Mouse (Mus musculus): Measurements from ENCODE around the gene Naa20.
"Not testable (repeated sequence)": the region's sequence is repeated elsewhere in the genome, so short reads cannot be mapped to it uniquely, and the experiment has no call there.

Gene Naa20

DNA sequence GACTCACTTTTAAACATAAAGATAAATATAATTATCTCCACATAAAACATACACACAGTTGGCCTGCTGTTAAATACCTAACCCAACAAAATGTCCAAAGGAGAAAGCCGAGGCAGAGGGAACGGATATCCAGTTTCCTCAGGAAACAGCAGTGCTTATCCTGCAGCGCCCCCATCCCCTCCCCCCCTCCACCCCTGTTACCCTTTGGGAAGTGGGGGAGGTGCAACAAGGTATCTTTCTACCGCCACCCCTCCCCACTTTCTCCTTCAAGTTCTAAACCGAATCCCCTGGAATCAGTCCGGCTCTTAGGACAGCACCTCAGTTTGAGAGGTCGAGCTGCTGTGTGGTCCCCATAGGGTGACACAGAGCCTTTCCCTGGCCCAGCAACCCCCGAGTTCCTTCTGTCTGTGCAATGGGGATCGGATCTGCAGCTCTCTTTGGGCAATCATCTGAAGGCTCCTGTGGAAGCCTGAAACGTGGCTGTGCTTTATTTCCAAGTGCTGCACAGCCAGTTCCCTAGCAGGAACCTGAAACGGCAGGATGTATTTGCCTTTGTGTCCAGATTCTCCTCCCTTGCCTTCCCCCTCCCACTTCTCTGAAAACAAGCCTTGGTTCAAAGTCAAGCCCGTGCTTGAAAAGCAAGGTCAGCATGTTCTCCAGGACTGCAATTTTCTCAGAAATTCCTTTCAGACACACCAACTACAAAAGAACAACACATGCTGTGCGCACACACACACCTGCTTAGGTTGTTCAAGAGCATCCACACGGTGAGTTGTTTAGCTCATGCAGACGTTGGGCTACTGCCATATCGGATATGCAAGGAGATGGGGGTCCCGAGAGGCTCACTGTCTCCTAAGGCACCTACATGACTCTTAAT, 17.6 kb upstream of the Naa20 start:
- no peak for DNase-seq (ENCODE audit: extremely low read depth, low read depth, low spot score)

DNA sequence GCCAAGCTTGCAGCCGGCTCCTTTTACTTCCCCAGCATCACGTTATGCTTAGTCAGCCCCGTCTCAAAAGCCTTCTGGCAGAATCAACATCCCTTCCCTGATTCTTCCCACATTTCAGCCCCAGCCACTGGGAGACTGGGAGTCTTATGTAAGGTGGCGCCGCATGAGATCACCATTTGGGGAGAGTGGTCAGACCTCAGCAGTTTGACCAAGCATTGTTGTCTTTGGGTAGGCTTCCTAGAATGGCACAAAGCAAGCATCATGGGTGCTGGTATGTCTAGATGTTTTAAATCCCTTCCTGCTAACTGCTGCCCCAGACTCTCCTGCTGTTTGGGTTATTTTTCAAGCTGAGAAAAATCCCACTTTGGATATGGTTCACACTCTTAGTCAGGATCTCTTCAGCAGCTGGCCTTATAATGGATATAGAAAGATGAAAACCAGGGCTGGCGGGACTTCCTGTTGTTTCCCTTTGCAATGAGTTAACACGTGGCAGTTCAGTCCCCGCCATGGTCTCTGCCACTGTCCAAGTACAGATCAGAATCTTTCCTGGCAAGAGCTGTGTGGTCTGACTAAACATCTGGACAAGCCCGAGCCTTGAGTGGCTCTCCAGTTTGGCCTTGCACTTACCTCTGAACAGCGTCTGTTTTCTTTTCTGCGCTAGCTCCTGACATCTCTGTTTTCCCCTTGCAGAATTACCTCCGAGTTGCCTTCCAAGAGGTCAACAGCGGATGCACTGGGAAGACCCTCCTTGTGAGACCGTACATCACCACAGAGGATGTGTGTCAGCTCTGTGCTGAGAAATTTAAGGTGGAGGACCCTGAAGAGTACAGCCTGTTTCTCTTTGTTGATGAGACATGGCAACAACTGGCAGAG, 16.8 kb upstream of the Naa20 start:
- no peak for DNase-seq (ENCODE audit: extremely low read depth, low read depth, low spot score)

DNA sequence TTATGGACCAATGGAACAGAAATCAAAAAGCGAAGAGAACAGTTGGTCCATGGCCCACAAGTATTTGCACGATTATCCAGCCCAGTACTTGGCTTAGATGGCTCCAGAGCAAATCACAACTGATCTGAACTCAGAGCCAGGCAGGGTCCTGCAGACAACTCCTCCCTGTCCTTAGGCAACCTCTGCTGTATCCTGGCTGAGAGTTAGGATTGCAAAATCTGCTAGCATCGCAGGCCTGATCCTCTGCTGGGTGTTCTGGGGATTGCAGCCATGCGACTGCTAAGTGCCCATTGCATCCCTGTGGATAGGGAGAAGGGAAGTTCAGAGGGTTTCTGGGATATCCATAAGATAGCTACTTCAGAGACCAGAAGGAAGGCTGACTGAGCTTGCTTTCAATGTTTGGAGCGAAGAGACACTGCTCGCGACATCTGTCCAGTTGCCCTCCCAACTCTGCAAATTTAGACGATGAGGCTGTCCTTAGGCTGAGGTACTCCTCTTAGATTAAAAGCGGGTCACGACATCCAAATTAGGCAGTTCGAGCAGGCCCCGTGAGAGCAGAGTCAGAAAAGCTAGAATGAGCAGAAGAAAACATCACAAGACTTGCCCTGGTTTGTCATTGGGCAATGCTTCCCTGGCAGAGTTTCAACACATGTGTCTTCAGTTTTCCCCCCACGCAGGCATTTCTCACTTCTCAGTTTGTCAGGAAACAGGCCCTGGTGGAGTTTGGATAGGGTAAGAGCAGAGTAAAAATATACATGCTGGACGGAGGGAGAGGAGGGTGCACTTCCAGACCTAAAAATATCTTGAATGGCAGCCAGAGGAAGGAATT, 13.7 kb upstream of the Naa20 start:
- peak; percentile 81 for DNase-seq (ENCODE audit: extremely low read depth, low read depth, low spot score)

DNA sequence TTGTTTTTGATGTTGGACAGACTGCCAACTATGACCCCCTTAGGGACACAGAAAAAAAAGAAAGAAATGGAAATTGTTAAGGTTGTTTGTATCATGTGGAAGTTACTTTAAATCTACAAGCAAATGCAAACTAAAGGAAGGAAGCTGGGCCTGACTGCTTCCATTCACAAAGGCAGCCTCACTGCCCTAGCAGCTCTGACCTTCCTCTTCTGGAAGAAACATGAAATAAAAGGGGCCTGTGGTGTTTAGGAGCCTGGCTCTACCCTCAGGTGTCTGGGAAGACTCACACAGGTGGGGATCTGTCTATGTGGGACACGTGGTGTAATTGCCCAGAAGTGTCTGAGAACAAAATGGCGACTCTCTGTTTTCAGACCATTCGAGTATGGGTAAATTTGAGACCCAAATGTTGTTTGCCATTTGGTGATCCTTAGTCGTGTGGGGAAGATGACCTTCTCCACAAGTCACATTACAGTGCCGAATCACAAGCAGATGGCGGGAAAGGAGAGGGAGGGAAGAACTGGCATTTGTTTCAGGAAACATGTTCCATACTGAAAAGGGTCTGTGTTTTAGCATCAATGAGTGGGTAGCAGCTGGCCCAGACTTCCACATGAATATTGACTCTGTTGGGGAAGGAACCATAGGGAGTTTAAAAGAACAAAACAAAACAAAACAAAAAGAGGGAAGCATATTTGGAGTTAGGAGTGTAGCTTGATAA, 13.0 kb upstream of the Naa20 start:
- no peak for DNase-seq (ENCODE audit: extremely low read depth, low read depth, low spot score)

DNA sequence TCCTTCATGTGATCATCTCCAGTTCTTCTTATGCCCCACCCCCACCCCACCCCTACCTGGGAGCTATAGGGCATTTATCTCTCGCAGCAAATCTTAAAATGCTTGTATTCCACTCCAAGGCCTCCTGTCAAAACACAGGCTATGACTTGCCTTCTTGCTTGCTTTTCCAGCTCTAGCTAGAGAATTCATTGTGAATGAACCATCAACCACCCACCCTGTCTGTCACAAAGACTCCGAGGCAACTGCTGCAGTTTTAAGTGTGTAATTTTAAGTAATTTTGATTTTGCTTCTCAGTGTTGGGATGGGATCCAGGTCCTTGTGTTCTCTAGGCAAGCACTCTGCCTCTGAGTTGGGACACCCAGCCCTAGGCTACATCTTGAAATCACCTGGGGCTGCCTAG, 11.3 kb upstream of the Naa20 start:
- no peak for DNase-seq (ENCODE audit: extremely low read depth, low read depth, low spot score)

DNA sequence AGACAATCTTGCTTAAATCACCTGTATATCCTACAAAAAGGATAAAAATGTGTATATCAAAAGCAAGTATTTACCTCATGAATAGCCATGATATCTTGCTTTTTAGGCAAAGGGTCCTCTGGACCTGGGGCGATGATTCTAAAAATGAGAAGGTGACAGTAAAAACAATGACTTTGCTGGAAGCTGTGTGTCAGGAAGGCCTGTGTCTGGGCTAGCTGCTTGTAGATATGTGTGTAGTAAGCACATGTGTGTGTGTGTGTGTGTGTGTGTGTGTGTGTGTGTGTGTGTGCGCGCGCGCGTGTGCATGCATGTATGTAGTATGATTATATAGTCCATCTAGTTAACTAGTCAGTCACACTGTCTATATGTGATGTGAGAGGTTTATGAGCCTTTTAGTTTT, 8.1 kb upstream of the Naa20 start:
- DNase-seq (ENCODE audit: extremely low read depth, low read depth, low spot score), result no peak

DNA sequence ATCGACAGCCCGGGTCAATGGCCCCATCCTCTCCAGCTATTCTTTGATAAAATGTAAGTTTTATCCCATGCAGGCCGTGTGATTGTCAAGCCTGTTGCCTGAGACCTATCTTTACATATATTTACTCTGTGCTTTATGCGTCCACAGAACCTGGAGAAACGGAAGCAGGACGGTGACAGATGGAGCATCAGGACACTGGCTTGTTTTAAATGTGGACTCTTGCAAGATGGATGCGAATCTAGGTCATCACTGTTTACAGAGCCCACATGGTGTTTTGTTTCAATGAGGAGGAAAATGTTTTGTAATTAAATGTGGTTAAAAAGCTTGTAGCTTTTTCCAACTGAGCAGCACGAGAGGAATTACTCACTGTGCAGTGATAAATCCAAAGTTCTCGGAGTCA, 3.8 kb upstream of the Naa20 start:
- no peak for DNase-seq (ENCODE audit: extremely low read depth, low read depth, low spot score)

DNA sequence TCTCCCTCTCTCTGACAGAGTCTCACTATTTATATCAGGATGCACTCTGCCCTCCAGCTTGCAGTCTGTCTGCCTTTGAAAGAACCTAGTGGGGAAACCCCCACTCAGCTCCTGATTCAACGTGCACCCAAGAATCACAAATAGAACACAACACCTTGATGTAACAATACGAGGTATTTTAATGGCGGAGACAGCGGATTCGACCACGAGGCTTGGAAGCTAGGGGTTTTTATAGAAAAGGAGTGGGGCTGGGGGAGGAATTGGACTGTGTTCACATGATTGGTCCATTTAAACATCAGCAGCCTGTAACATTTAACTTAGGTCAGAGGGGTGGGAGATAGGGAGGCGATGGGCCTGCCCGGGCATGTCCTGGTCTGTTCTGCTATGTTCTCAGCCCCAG, 1.6 kb upstream of the Naa20 start:
- DNase-seq (ENCODE audit: extremely low read depth, low read depth, low spot score), result not testable (repeated sequence)

DNA sequence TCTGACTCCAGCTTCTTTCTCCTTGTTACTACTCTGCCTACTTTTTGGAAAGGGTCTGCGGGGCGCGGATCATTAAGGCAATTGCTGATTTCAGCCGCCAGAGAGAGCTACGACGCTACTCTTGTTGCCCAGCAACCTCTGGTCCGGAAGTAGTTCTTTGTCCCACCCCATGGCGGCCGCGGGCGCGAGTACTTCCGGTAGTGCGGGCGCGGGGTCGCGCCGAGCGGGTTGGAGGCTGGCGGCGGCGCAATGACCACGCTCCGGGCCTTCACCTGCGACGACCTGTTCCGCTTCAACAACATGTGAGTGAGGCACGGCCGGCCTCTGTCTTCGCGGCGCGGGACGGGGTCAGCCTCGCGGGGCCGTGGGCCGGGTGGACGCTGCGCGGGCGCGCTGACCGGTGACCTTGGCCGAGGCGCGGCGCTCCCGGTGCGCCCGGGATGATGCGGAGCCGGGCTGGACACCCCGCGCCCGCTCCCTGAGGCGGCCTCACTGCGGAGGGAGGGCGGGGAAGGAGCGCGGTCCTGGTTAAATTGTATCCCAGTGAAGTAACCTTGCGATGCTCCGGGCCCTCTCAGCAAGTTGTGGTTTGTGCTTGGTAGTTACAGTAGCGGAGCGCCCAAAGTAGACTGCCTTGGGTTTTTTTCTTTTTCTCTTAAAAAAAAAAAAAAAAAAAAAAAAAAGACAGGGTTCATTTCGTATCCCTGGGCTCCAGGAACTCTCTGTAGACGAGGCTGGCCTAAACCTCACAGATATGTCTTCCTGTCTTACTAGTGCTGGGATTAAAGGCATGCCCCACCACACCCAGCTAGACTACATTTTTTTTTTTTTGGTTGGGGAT, 1.4 kb downstream of the Naa20 start:
- no peak for DNase-seq (ENCODE audit: extremely low read depth, low read depth, low spot score)

DNA sequence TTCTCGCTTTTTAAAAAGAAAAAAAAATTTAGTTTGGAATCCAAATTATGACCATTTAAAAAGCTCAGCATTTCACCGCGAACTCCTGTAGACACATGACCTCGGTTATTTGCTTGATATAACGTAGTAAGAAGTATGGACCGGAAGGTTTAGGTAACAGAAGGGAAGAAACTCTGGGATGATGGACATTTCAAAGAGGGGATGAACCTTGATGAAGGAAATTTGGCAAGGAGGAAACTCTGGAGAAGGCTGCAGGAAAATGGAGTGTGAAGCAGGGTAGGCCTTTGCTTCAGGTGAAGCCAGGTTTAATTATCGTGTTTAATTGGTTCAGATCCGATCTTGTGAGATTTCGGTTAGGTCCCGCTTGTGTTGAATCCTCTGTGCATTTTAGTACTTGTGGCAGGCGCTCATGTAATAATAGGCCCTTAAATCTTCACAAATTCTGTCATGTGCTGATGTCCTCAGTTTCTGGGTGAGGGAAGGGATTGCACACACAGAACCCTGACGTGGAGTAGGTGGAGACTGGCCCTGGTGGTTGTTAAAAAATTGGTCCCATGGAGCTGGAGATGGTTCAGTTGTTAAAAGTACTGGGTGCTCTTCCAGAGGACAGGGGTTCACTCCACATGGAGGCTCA, 2.2 kb downstream of the Naa20 start:
- no peak for DNase-seq (ENCODE audit: extremely low read depth, low read depth, low spot score)

DNA sequence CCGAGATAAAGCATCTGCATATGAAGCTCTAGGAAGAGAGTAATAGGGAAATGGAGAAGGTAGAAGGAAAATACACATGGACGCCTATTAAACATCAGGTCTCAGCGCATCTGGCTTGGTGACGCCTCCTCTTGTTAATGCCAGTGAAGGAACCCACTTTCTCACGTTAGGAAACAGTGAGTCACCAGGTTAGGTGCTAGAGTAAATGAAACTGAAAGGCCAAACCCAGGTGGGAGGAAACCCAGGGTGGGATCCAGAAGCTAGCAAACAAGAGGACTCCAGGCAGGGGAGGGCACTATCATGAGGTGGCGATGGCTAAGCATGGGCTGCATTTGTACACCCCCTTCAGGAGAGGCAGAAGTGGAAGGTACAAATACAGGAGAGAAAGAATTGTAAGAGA, 3.3 kb downstream of the Naa20 start:
- no peak for DNase-seq (ENCODE audit: extremely low read depth, low read depth, low spot score)

DNA sequence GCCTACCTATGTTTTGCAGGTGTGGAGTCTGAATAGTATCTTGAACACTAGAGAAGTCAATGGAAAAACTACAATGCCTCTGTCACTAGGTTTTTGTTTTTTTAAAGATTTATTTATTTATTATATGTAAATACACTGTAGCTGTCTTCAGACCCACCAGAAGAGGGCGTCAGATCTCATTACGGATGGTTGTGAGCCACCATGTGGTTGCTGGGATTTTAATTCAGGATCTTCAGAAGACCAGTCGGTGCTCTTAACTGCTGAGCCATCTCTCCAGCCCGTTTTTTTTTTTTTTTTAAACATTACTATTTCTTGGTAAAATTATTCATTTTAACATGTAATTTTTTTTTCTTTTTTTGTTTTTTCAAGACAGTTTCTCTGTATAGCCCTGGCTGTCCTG, 4.0 kb downstream of the Naa20 start:
- not testable (repeated sequence) for DNase-seq (ENCODE audit: extremely low read depth, low read depth, low spot score)

DNA sequence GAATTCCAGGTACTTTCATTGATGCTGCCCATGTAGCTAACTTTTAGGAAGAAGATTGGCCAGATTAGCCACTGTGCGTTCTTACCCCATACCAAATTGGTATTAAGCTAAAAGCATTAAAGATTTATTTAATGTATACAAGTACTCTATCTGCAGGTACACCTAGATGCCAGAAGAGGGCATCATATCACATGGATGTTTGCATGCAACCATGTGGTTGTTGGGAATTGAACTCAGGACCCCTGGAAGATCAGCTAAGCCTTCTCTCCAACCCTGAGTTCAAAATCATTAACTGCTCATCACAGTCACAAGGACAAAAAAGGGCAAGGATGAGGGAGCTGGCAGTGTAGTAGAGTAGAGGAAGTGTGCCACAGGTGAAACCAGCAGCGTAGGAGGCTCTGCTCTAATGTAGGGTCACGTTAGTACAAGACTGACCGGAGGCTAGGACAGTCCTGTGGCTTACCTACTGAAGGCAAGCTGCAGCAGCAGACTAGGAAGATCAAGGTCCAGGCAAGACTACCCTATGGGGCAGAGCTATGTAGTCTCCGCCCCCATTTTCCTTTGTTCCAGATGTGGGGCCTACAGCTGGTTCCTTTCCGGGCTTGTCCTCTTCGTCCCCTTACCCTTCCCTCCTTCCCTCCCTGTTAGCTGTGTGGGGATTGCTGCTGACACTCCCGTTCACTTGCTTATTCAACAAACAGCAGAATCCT, 19.2 kb downstream of the Naa20 start:
- DNase-seq (ENCODE audit: extremely low read depth, low read depth, low spot score), result no peak

DNA sequence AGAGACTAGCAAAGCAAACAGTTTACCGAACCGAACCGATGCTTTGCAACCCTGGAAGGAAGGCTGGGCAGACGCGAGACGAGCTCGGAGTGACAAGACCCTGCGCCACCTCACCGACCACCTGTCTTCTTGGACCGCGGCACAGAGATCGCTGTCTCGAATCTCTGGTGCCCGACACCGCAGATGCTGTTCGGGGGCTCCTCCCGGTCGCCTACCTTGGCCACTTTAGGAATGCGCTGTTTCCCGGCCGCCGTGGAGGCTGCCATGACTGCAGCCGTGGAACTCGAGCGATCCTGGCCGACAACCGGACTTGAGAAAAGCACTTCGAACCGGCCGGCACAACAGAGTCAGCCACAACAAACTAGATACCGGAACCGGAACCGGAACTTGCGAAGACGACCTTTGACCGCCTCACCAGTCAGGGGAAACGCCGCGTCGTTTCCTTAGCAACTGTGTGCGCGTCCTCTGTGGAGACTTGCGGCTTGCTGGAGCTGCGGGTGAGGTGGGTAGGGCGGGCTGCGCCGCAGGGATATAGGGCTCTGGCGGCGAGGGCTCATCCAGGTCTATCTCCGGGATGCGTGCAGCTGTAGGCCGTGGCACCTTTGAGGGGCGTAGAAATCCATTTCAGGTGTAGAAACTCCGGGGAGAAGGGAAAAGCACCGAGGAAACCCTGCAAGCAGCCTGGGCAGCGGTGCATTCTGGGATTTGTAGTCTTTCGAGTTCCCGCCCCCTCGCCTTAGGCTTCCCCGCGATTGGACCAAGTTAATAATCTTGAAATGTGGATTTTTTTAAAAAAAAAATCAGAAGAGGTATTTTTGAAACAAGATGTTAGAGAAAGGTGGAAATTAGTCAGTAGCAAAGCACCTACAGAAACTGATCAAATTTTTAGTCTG, 32.7 kb downstream of the Naa20 start, which contains the start of the genes Cfap61 and Crnkl1:
Gene Cfap61, plus strand, starts transcription at position 446 of the 893 bp plus-strand sequence.
Gene Crnkl1, minus strand, starts transcription at position 676 of the 893 bp plus-strand sequence.
- DNase-seq (ENCODE audit: extremely low read depth, low read depth, low spot score), result peak; percentile 46

DNA sequence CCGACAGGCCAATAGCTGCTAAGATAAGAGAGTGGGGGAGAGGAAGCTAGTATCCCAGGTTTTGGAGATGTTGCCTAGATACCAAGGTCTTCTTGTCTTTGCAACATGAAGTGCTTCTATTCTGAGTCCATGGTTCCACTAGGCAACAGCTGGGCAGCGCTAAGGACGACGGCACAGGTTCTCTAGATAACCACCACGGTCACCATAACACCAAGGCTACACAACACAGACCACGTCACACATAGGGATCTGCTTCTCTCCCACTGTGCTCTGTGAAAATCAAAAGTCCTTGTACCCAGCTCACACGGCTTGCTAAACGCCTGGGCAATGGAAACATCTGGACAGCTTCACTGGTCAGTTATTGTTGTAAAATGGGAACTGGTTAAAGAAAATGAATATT, 35.1 kb downstream of the Naa20 start:
- DNase-seq (ENCODE audit: extremely low read depth, low read depth, low spot score), result no peak

DNA sequence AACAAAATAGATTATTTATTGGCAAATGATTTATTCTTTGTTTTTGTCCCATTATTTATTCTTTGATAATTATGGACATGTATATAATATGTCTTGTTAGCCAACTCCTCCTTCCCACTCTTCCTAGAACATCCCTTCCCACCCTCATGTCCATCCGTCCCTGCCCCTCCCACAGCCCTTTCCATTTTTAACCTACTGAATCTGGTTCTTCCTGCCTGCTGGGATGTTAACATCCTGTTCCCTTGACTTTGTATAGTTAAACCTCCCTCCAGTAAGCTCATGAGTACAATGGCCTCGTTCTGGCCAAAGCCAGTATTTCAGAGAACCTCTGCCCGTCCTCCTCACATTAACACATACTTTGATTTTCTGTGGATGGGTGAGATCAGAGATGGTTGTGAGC, 39.5 kb downstream of the Naa20 start:
- DNase-seq (ENCODE audit: extremely low read depth, low read depth, low spot score), result no peak

DNA sequence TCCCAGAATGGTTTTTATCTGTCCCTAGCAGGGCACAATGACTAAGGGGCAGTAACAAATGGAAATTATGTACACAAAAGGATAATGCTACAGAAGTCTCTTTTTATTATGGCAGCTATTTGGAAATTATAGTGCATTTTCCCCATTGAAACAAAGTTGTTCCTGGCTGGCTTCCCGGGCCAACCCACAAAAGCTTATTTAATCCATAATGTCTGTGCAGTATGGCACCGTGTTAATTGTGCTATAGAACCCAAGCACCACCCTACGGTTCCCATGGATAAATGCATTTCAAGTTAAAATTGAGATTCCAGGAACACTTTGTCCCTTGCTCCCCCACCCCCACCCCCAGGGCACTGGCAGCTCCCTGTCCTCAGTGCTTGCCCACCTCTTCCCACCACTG, 42.4 kb downstream of the Naa20 start:
- no peak for DNase-seq (ENCODE audit: extremely low read depth, low read depth, low spot score)
